Mouse (Mus musculus): ENCODE measurements around the gene Nxf1.

GRCm38 (mm10) chr19:8740603-8741002, 16.3 kb upstream of the Nxf1 start, which contains the start of gene 1700092M07Rik:
- no peak for TF ChIP-seq CTCF (conservative IDR thresholded peaks at IDR 0.05; ENCODE audit: low read length)
- no peak for TF ChIP-seq POU5F1 (IDR thresholded peaks at IDR 0.05; ENCODE audit: borderline replicate concordance, low read length)
- no peak for TF ChIP-seq NANOG (IDR thresholded peaks at IDR 0.05; ENCODE audit: borderline replicate concordance, low read length)
